ENCODE assay signal across 8 mouse cellular contexts in the genomic region with DNA sequence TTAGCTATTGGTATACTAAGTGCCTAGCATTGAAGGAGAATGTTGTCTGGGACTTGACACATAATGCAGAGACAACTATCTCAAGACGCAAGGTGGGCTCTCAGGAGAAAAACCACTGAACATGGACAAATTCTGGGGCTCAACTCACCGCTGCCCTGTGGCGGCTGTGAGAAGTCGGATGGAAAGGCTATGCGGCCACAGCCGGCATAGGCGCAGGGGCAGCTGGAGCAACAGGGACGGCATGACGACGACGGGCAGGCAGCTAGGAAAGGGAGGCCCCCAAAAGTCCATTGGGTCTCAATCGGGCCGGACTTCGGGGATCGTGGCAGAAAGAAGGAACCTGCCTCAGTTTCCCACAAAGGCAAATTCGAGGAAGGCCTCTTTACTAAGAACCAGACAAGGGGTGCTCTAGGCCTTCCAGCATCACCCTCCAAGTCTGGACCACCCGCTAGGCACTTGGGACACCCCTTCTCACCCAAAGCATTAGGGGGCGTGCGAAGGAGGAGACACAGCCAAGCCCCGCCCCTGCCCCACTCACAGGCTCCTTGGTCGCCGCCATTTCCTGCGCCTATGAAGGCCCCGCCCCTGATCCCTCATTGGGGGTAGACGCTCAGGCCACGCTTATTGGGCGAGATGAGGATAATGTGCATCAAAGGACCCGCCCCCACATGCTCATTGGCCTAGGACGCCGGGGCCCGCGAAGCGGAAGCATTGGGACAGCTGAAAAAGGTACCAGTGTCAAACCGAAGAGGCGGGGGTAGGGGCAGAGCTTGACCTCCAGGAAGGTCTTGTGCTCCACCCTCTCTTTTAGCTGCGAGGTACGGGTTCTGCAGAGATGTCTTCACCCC. TPM values are rescaled to one million over a fixed set of nuclear protein-coding genes. Genes with fewer than 3 reads are reported as not detected.
DNase-seq lines count a peak whose midpoint lies in the region; ATAC-seq and TF ChIP-seq lines count a peak whose summit lies in the region.

Gene Dnajc4, minus strand, starts transcription at position 562 of the 848 bp plus-strand sequence.

- H3K4me1 ChIP-seq in hindbrain, embryonic 16.5 days (ENCODE audit: control insufficient read depth, insufficient read depth, low read depth, low read length), result peaks cover 38% of the 10 kb centered on the region

- H3K4me2 ChIP-seq in hindbrain, embryonic 16.5 days (ENCODE audit: low read length), result peak within 1 kb of the TSS; percentile 70

- TF ChIP-seq CTCF in left cerebral cortex, adult 2 months (IDR thresholded peaks at IDR 0.05), result no peak; the same call in 1 of the 2 replicates

- intact Hi-C loops in left cerebral cortex, adult 2 months (cut with DNase I), result no loop called here

- H3K27ac ChIP-seq in hindbrain, embryonic 16.5 days (ENCODE audit: low read depth, low read length), result peak within 1 kb of the TSS; percentile 26
- peak within 1 kb of the TSS; percentile 86 for H3K27ac ChIP-seq in left cerebral cortex, adult 2 months

- peak within 1 kb of the TSS; percentile 41 for H3K4me3 ChIP-seq in hindbrain, embryonic 16.5 days (ENCODE audit: low read length)
- peak within 1 kb of the TSS; percentile 73 for H3K4me3 ChIP-seq in left cerebral cortex, adult 2 months

- ATAC-seq in hindbrain, embryonic 16.5 days, result peak; percentile 92
- peak; percentile 95 for ATAC-seq in megakaryocyte, adult 5-6 weeks (ENCODE audit: poor library complexity, severe bottlenecking)

- H3K36me3 ChIP-seq in hindbrain, embryonic 16.5 days (ENCODE audit: control insufficient read depth, insufficient read depth, low read length), result no peaks in the 10 kb centered on the region

- WGBS in hindbrain, embryonic 16.5 days, result 1% methylated on average over 37 of the region's 37 CpGs

- H3K27me3 ChIP-seq in hindbrain, embryonic 16.5 days (replicated peaks; ENCODE audit: control insufficient read depth, insufficient read depth, low read length), result no peaks in the 10 kb centered on the region

- DNase-seq in WW6 (ENCODE audit: low read depth, low spot score), result peak; percentile 95
- DNase-seq in cerebellum, postnatal 4 days (ENCODE audit: low spot score in 2 of 2), result peak; percentile 89 to 93
- DNase-seq in gastrocnemius, adult 18-20 months (ENCODE audit: low spot score), result peak; percentile 97
- DNase-seq in left cerebral cortex, adult 2 months (ENCODE audit: extremely low spot score in 1 of 2, low spot score in 2 of 2), result peak; percentile 91 to 95
- peak; percentile 95 to 96 for DNase-seq in right cerebral cortex, adult 2 months (ENCODE audit: low spot score in 2 of 2)
- peak; percentile 97 for DNase-seq in urinary bladder, postnatal 14 days (ENCODE audit: low spot score)

- no peaks in the 10 kb centered on the region for H3K9me3 ChIP-seq in hindbrain, embryonic 16.5 days (ENCODE audit: control insufficient read depth, low read length)

- H3K9ac ChIP-seq in hindbrain, embryonic 16.5 days (ENCODE audit: low read depth, low read length), result peak within 1 kb of the TSS; percentile 62

RNA-seq across cellular contexts. Expression of gene Dnajc4, which starts in this region (rescaled TPM):
- 10 to 100 TPM; 33.9 to 38.4 TPM for total RNA-seq in gastrocnemius, adult 18-20 months (2021)
- 22.7 and 24.8 TPM in 2 replicates for polyA plus RNA-seq in hindbrain, embryonic 16.5 days (2015; fragmentation: Nextera tagmentation; extraction: Ambion mirVana)
- 10 to 100 TPM; 28.2 to 28.9 TPM for total RNA-seq in left cerebral cortex, adult 2 months (2021)
- total RNA-seq in megakaryocyte, adult 5-6 weeks (2015), result 19.5 and 23.0 TPM in 2 replicates
- 18.4 and 21.4 TPM in 2 replicates for total RNA-seq in megakaryocyte, adult 5-6 weeks (2017)

Comparison
In these comparisons a context has a peak if more than half of its experiments do, and no peak if none do; other contexts are left out.
1. Peak in every context shown above with its lines: DNase-seq, ATAC-seq, H3K4me3 ChIP-seq and H3K27ac ChIP-seq.